Mouse (Mus musculus) lung, embryonic 16.5 days (tissue): ENCODE results near the gene Ephx1. TPM values are rescaled to one million over a fixed set of nuclear protein-coding genes. Genes with fewer than 3 reads are reported as not detected.

Experiments
- ATAC-seq: fragments of 200-750 bp; cut with Nextera tagmentation; 2 replicates; pipeline ENCODE4 v1.8.0; 2017; ENCODE audit warnings: low read depth, mild to moderate bottlenecking, moderate library complexity
- H3K27ac ChIP-seq: fragments of 300-500 bp; sonication (generic); 2 replicates; pipeline ENCODE4 v1.5.1; 2014; ENCODE audit warnings: mild to moderate bottlenecking, control low read depth, low read length
- H3K27me3 ChIP-seq: fragments of 300-500 bp; sonication (generic); 2 replicates; pipeline ENCODE4 v1.6.1; 2014; ENCODE audit warnings: low read depth, low read length, mixed read lengths; ENCODE audit not compliant: control insufficient read depth, insufficient read depth
- H3K36me3 ChIP-seq: fragments of 300-500 bp; sonication (generic); 2 replicates; pipeline ENCODE4 v1.6.1; 2014; ENCODE audit warnings: low read length; ENCODE audit not compliant: control insufficient read depth, insufficient read depth
- H3K4me1 ChIP-seq: fragments of 300-500 bp; sonication (generic); replicated peaks from 2 replicates; pipeline ENCODE4 v1.6.1; 2014; ENCODE audit warnings: low read length, mixed read lengths; ENCODE audit not compliant: control insufficient read depth, insufficient read depth
- H3K4me2 ChIP-seq: fragments of 300-500 bp; sonication (generic); 2 replicates; pipeline ENCODE4 v1.6.1; 2014; ENCODE audit warnings: low read depth, low read length, control low read depth
- H3K4me3 ChIP-seq: fragments of 300-500 bp; sonication (generic); 2 replicates; pipeline ENCODE4 v1.5.1; 2014; ENCODE audit warnings: mild to moderate bottlenecking, low read length, control low read depth
- H3K9ac ChIP-seq: fragments of 300-500 bp; sonication (generic); 2 replicates; pipeline ENCODE4 v1.6.1; 2014; ENCODE audit warnings: low read length, control low read depth
- H3K9me3 ChIP-seq: fragments of 300-500 bp; sonication (generic); 2 replicates; pipeline ENCODE4 v1.6.1; 2016; ENCODE audit warnings: low read length; ENCODE audit not compliant: control insufficient read depth
- WGBS: fragments of 180-500 bp; shearing (Covaris S2); extraction: QIAGEN DNeasy Blood & Tissue Kit; methylation state at CpG from one replicate; pipeline ENCODE4 v1.1.7; 2014; 5-methylcytosine and 5-hydroxymethylcytosine counted together
- polyA plus RNA-seq: library from polyadenylated mRNA; unstranded; fragments of >200 nt; fragmentation: Nextera tagmentation; extraction: Ambion mirVana; gene quantifications from 2 replicates; pipeline ENCODE4 v1.2.1, GENCODE M21; 2015

Gene Ephx1
- polyA plus RNA-seq, 1 experiment from 2014 or later, result 11.8 TPM

GRCm38 (mm10) chr1:181008266-181008665 is 12.4 kb downstream of the Ephx1 start:
- no peaks in the 10 kb centered on the region for H3K36me3 ChIP-seq
- no peak overlapping the region for H3K4me3 ChIP-seq
- no peak overlapping the region for H3K27ac ChIP-seq
- no peak overlapping the region for H3K4me2 ChIP-seq
- no peaks in the 10 kb centered on the region for H3K27me3 ChIP-seq
- no peak overlapping the region for H3K9ac ChIP-seq
- H3K4me1 ChIP-seq, result peaks cover 4% of the 10 kb centered on the region; the same call in 1 of the 2 replicates
- WGBS, result 91% methylated on average over 2 of the region's 2 CpGs
- no peaks in the 10 kb centered on the region for H3K9me3 ChIP-seq
- no peak for ATAC-seq

- ATAC-seq, result no peak
- Histone ChIP-seq H3K27ac (no peak overlapping the region), H3K9me3 (no peaks in the 10 kb centered on the region), H3K4me3 (no peak overlapping the region), H3K9ac (no peak overlapping the region), H3K4me2 (no peak overlapping the region), H3K36me3 (no peaks in the 10 kb centered on the region), H3K4me1 (peaks cover 4% of the 10 kb centered on the region; the same call in 1 of the 2 replicates), H3K27me3 (no peaks in the 10 kb centered on the region)
- WGBS, result 85% methylated on average over 6 of the region's 6 CpGs
These were observed 12.9 kb downstream of the Ephx1 start for GRCm38 (mm10) chr1:181007831-181008230.

GRCm38 (mm10) chr1:181005331-181005730 is 15.4 kb downstream of the Ephx1 start:
- H3K27ac ChIP-seq, result no peak overlapping the region
- 72% methylated on average over 8 of the region's 8 CpGs for WGBS
- no peak overlapping the region for H3K4me2 ChIP-seq
- H3K4me1 ChIP-seq, result no peaks in the 10 kb centered on the region; the same call in 1 of the 2 replicates
- no peak for ATAC-seq
- H3K27me3 ChIP-seq, result no peaks in the 10 kb centered on the region
- no peaks in the 10 kb centered on the region for H3K36me3 ChIP-seq
- H3K9me3 ChIP-seq, result no peaks in the 10 kb centered on the region
- H3K4me3 ChIP-seq, result no peak overlapping the region
- no peak overlapping the region for H3K9ac ChIP-seq

- H3K4me1 ChIP-seq, result no peaks in the 10 kb centered on the region
- no peak overlapping the region for H3K9ac ChIP-seq
- no peaks in the 10 kb centered on the region for H3K36me3 ChIP-seq
- no peak overlapping the region for H3K4me2 ChIP-seq
- no peaks in the 10 kb centered on the region for H3K9me3 ChIP-seq
- H3K27ac ChIP-seq, result no peak overlapping the region
- 71% methylated on average over 2 of the region's 2 CpGs for WGBS
- no peaks in the 10 kb centered on the region for H3K27me3 ChIP-seq
- ATAC-seq, result no peak
- H3K4me3 ChIP-seq, result no peak overlapping the region
These were observed 16.9 kb downstream of the Ephx1 start for GRCm38 (mm10) chr1:181003790-181004189.

- Histone ChIP-seq H3K4me3 (no peak overlapping the region), H3K9ac (no peak overlapping the region), H3K4me1 (no peaks in the 10 kb centered on the region), H3K27me3 (no peaks in the 10 kb centered on the region), H3K9me3 (no peaks in the 10 kb centered on the region), H3K36me3 (no peaks in the 10 kb centered on the region), H3K4me2 (no peak overlapping the region), H3K27ac (no peak overlapping the region)
- ATAC-seq, result no peak
- WGBS, result 86% methylated on average over 3 of the region's 3 CpGs
These were observed 19.1 kb downstream of the Ephx1 start for GRCm38 (mm10) chr1:181001621-181002020.

GRCm38 (mm10) chr1:181001217-181001616 is 19.5 kb downstream of the Ephx1 start:
- H3K27me3 ChIP-seq, result no peaks in the 10 kb centered on the region
- H3K9ac ChIP-seq, result no peak overlapping the region
- no peak for ATAC-seq
- H3K9me3 ChIP-seq, result no peaks in the 10 kb centered on the region
- WGBS, result 82% methylated on average over 3 of the region's 3 CpGs
- H3K27ac ChIP-seq, result no peak overlapping the region
- H3K4me2 ChIP-seq, result no peak overlapping the region
- H3K4me3 ChIP-seq, result no peak overlapping the region
- H3K4me1 ChIP-seq, result no peaks in the 10 kb centered on the region
- no peaks in the 10 kb centered on the region for H3K36me3 ChIP-seq

- WGBS, result 33% methylated on average over 10 of the region's 10 CpGs
- no peaks in the 10 kb centered on the region for H3K4me1 ChIP-seq
- H3K4me3 ChIP-seq, result no peak overlapping the region
- H3K9me3 ChIP-seq, result no peaks in the 10 kb centered on the region
- no peak overlapping the region for H3K27ac ChIP-seq
- H3K9ac ChIP-seq, result no peak overlapping the region
- H3K36me3 ChIP-seq, result no peaks in the 10 kb centered on the region
- H3K27me3 ChIP-seq, result no peaks in the 10 kb centered on the region
- no peak overlapping the region for H3K4me2 ChIP-seq
- ATAC-seq, result no peak
These were observed 20.1 kb downstream of the Ephx1 start for GRCm38 (mm10) chr1:181000501-181001092.

- Histone ChIP-seq H3K27ac (no peak overlapping the region), H3K4me1 (no peaks in the 10 kb centered on the region), H3K27me3 (no peaks in the 10 kb centered on the region), H3K4me2 (no peak overlapping the region), H3K36me3 (no peaks in the 10 kb centered on the region), H3K9ac (no peak overlapping the region), H3K4me3 (no peak overlapping the region), H3K9me3 (no peaks in the 10 kb centered on the region)
- 49% methylated on average over 3 of the region's 3 CpGs for WGBS
- peak; percentile 43; the same call in 1 of the 2 replicates for ATAC-seq
These were observed 28.6 kb downstream of the Ephx1 start for GRCm38 (mm10) chr1:180992142-180992541.

- no peaks in the 10 kb centered on the region for H3K36me3 ChIP-seq
- WGBS, result 52% methylated on average over 3 of the region's 3 CpGs
- no peak overlapping the region for H3K9ac ChIP-seq
- no peaks in the 10 kb centered on the region for H3K4me1 ChIP-seq
- H3K27me3 ChIP-seq, result no peaks in the 10 kb centered on the region
- H3K9me3 ChIP-seq, result no peaks in the 10 kb centered on the region
- no peak overlapping the region for H3K4me3 ChIP-seq
- no peak overlapping the region for H3K4me2 ChIP-seq
- no peak overlapping the region for H3K27ac ChIP-seq
- no peak for ATAC-seq
These were observed 30.0 kb downstream of the Ephx1 start for GRCm38 (mm10) chr1:180990671-180991070.

GRCm38 (mm10) chr1:180987759-180988158 is 32.9 kb downstream of the Ephx1 start:
- peak; percentile 28; the same call in 1 of the 2 replicates for ATAC-seq
- Histone ChIP-seq H3K36me3 (no peaks in the 10 kb centered on the region), H3K4me2 (no peak overlapping the region), H3K9me3 (no peaks in the 10 kb centered on the region), H3K27me3 (no peaks in the 10 kb centered on the region), H3K9ac (no peak overlapping the region), H3K4me3 (no peak overlapping the region), H3K27ac (no peak overlapping the region), H3K4me1 (no peaks in the 10 kb centered on the region)
- under 1% methylated on average over 9 of the region's 9 CpGs for WGBS
